Mouse (Mus musculus): ENCODE results near the gene Tcp11l2.

The Tcp11l2 gene

DNA sequence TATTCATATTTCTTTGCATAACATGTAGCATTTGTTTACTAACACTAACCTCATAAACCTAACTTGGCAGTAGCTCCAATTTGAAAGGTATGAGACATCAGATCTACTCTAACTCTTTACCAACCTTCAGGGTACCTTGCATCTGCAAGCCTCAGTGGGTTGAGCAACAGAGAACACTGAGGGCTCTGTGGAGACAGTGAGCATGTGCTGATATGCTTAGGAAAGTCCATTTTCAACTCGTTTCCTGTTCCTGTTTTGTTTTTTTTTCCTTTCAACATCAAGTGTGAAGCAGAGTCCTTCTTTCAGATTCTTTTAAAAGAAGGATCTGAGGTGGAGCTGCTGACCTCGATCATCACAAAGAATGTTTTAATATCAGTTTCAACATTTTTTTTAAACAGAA lies 20.3 kb upstream of the Tcp11l2 start:
- no peak for DNase-seq (ENCODE audit: low read depth)

DNA sequence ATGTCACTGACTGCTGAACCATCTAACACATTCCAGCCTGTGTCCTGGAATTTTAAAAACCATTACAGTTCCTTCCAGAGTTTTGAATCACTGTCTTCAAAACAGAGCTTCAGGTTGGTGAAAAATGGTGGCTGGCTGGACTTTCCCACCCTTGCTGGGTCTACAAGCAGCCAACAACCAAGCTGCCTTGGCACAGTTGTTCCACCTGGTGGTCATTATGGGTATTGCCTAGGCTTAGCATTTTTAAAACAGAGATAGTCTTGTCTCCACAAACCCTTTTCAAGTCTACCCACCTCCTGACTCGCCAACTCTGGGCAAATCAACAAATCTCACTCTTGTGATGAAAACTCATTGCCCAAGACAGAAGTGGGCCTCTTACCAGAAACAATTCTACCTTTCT lies 17.9 kb upstream of the Tcp11l2 start:
- no peak for DNase-seq (ENCODE audit: low read depth)

DNA sequence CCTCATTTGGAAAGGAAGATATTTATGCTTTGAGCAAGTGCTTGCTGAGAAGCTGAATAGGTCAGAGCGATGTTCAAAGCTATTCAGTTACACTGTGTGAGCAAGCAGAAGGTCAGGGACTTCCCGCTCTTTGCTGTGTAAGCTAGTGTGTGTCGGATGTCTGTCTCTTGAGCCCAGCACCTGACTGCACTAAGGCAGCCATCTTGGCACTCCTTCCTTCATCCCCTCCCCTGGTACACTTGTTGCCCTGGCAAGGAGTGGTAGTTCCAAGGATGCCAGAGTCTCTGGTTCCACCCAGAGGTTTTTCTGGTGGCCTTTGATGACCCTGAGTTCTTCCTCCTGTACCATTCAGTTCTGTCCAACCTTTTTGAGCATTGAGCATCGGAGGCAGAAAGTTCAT lies 16.4 kb upstream of the Tcp11l2 start:
- no peak for DNase-seq (ENCODE audit: low read depth)

DNA sequence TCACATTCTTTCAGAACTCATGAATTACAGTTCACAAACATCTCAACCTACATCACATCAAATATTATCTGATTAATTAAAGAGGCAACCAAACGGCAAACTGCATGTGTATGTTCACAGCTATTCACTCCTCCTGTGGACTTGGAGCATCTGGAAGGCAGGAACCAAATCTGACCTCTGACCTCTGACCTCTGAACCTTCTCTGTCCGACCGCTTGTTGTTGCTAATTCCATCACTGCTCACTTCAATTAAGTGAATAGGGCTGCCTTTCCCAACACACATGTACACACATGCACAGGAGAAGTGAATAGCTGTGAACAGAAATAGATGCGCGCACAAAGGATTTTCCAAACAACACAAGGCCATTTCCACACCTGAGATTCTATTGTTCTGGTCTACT lies 14.3 kb upstream of the Tcp11l2 start:
- DNase-seq (ENCODE audit: low read depth) = no peak

DNA sequence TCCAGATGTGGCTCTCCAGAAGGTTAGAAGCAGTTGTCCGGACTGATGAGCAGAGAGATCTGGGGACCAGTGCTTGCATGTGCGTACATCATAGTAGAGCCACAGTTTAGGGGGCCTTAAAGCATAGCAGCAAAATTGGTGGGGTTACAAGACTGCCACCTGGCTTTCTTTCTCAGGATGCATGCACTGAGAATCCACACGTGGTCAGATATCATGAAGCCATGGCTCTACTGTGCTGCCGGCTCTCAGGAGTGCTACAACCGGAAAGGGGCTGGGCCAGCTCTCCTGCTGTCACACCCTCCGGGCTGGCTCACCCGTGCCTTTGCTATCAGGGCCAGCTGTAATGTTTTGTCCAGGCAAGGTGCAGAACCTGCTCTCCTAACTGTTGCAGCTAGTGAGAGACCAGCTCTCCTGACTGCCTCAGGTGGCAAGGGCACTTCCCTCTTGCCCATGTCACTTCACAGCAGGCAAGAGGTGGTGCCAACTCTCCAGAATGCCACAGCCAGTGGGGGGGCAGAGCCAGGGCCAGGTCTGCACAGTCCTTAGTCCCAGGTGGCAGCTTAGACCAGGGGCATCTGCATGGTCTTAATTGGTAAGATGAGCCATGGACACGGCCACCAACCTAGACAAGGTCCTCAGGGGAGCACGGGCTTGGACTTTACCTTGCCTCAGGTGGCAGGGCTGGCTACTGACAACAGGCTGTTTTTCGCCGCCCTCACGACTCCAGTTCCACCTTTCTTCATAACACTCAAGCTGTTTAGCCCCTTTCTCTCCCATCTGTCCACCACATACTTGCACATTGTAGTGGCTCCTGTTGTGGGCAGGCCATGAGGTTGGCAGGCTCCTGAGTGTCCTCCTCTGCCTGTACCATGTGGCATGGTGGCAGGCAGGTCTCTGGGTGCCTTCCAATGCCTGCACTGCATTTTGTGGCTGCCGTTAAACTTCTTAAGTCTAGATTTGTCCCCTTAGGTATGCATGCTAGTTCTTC lies 13.6 kb upstream of the Tcp11l2 start:
- no peak for DNase-seq (ENCODE audit: low read depth)

DNA sequence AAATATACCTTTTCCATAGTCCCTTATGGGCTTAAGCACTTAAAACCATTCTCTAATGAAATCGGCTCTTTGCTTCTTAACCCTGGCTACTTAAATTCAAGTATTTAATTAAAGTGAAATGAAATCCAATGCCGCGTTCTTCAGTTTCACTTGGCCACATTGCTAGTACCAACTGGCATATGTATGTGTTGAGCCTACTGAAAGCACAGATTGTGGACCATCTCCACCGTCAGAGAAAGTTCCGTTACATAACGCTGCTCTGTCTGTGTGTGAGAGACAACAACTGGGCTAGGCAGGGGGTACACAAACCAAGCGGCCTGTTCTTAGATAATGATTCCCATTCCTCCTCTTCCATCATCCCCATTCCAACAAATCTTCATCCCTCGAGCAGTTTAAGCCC lies 12.0 kb upstream of the Tcp11l2 start:
- no peak for DNase-seq (ENCODE audit: low read depth)

DNA sequence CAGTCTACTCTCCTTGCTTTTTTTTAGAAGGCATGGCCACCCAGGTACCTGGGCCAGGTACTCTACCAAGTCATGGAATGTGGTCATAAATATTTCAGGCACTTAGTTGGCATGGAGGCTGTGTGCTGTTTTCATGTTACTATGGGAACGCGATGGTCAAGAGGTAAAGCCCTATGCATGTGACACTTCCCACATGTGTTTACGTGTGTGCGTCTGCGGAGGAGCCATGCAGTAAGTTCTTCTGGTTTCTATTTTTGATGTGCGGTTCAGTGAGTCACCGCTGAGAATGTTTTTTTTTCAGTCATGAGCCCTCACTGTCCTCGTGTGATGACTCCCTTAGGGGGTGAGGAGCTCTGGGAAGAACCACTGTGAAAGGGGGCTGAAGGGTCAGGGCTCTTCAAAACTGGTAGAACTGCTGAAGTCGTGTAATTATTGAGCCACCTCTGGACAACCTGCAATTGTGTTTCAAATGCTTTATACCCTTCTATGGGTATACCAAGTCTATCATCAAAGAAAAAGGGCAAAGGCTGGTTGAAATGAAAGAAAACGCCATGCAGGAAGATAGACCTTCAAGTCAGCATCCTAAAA lies 5.3 kb upstream of the Tcp11l2 start:
- no peak for DNase-seq (ENCODE audit: low read depth)

DNA sequence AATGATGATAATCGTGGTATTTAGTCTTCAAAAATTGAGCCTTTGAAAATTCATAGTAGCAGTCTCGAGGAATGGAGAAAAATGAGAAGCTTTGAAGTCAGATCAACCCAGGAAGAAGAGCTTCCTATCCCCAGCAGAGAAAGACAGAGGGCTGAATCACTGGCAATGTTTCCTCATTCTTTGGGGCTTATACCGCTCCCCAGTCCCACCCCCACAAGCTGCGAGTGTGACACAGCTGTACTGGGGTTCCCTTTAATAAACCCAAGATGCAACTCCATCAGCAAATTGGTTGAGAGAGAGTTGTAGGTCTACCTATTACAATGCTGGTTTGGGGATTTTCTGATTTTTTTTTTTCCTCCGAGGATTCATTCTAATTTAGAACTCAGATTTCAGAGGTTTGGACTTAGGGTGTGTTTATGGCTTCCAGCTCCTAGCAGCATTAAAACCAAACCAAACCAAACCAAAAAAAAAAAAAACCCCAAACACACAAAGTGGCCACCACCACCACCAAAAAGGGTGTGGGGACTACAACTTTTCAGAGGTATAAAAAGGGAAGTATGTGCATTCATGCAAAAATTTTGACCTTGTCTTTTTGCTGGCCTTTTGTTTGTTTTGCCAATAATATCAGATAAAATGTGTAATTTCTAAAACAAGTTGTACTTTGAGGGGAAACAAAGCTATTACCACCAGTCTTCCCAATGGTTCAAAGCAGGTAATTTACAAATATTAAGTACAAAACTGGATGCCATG lies 2.6 kb upstream of the Tcp11l2 start:
- no peak for DNase-seq (ENCODE audit: low read depth)

DNA sequence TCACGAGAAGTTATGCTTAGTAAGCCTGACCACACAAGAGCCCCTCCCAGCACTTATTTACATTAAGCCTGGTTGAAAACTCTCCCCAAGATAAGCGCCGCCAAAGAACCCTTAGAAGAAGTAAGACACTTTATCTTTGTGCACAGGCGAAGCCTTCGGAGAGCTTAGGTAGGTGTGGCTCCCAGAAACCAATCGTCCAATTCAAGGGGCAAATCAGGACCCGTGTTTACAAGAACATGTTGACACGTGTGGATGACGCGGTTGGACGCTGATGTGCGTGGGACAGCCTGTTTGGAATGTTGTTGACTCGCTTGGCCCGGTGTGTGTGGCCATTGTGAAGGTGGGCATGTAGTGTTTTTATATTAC lies 414 bp upstream of the Tcp11l2 start:
- no peak for DNase-seq (ENCODE audit: low read depth)

DNA sequence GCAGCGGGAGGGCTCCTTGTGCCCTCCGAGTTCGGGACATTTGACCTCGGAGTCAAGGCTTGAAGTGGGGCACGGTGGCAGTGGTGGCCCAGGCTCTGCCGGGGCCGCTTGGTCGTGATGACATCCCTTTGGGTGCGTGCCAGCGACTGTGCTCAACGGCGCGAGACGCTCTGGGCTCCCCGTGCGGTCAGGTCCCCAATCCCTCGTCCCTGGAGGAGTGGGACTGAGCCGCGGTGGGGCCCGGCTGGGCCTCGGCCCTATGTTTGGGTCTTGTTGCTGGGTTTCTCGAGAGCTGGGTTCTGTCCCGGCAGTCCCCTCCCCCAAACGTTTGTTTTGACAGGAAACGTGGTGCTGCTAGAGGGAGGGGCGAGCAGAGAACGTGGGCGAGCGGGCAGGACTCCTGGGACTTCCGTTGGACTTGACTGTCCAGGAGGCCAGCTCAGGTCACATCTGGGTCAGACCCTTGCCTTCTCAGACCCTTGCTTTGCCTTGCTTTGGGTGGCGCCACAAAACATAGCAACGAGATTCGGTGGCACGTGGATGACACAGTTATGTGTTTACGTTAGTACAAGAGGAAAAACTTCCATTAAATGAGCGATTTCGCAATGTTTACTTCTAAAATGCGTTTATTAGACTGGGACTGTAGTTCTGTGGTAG lies 773 bp downstream of the Tcp11l2 start:
- DNase-seq (ENCODE audit: low read depth) = peak; percentile 76

DNA sequence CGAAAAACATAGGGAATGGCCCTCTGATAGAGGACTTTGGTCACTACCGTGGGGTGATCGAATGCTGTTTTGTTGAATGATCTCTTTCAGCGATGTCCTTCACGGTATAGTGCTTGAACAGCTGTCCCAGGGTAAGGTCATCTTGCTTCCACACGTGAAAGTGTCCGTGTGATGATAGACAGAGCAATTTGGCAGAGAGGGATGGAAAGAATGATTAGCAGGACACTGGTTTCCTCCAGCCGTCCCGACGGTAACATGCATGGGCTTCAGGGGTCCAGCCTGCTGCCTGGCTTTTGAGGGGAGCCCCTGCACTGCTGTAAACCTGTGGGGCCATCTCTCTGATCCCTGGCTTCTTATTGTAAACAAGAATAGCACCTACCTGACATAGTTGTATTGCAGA lies 2.3 kb downstream of the Tcp11l2 start:
- DNase-seq (ENCODE audit: low read depth) = no peak

DNA sequence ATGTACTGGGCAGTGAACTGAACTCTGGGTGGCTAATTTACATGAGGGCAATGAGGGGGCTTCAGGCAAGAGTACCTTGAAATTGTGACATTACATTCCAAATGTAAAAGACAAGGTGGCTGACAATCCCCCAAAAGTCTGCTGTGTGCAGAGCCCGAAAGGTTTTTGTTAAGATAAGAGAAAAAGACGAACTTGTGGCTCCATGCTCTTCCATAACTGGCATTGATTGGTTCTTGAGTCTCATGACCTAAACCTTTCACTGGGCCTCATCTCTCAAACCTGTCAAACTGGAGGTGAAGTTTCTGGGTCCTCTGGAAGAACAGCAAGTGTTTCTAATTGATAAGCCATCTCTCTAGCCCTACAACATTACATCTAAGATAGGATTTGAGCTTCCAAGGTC lies 3.1 kb downstream of the Tcp11l2 start:
- no peak for DNase-seq (ENCODE audit: low read depth)

DNA sequence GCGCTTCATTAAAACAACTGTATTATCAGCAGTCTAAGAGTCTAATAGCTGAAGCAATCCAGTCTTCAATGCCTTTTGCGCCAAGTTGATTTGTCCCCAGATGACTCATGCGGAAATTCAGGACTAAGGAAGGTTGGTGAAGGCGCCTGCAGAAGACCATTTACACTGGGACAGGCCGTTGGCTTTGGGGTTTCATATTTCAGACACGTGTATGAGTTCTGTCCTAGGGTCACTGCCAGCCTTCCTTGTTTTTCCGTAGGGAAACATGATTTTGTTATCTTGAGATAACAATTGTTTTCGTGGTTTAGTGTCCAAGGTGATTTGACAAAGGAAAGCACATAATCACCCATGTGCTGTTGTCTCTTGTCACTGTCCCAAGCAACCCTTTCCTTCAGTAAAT lies 4.8 kb downstream of the Tcp11l2 start:
- DNase-seq (ENCODE audit: low read depth) = no peak

DNA sequence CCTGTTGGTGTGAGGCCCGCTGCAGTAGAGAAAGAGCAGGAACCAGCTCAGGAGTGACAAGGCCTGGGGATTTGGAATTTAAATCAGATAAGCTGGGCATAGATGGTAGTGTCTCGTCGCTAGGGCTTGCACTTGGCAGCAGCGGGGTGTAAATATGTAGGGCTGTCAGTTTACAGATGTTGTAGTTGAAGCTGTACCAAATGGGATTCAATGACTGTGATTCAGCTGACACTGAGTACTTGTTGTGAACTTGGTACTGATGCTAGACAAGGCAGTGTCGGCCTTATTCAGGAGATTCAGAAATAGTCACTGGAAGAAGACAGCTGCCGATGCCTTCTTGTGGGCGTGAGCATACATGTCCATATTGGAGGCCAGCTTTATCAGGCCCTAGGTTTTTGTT lies 5.8 kb downstream of the Tcp11l2 start:
- no peak for DNase-seq (ENCODE audit: low read depth)

DNA sequence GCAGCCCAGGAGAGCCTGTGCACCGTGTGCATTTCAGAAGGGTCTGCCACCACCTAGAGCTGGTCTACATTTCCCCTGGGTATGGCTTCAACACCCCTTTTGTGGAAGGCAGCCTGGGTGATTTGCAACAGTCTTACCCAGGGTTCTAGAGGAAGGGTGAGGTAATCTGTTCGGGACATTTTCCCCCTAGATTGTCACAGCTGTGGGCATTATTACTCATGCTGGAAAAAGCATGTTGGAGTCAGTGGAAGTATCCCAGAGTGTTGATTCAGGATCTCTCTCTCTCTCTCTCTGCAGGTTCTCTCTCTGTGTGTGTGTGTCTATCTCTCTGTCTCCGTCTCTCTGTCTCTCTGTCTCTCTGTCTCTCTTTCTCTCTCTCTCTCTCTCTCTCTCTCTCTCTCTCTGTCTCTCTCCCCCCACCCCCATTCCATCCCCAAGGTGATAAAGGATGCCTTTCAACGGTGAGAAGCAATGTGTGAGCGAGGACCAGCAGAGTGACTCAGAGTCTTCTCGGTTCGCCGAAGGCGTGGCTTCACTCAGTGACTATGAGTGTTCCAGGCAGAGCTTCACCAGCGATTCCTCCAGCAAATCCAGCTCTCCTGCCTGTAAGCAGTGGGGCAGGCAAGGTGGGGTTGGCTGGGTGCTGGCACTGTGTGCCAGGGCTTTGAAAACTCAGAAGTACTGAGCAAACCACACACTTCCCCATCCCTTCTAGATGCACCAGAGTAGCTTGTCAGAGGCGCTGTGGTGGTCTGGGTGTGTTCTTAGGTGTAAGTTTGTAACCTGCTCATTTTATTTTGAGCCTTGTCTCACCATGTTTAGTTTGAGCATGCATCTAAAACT lies 8.2 kb downstream of the Tcp11l2 start:
- DNase-seq (ENCODE audit: low read depth) = peak; percentile 36

DNA sequence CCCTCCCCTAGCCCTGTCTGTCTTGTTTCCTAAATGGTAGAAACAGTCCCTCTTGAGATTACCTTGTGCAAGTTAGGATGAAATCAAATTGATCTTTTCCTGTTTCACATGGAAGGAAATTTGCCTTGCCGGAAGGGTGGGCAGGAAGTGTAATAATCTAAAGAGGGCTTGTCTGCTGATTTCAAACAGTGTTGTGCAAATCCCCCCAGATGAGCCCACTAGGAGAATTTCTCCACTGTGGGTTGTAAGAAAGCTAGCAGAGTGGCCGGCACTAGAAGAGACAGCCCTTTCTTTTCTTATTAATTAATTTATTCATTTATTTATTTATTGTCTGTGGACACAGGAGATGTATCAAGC lies 8.8 kb downstream of the Tcp11l2 start:
- no peak for DNase-seq (ENCODE audit: low read depth)

DNA sequence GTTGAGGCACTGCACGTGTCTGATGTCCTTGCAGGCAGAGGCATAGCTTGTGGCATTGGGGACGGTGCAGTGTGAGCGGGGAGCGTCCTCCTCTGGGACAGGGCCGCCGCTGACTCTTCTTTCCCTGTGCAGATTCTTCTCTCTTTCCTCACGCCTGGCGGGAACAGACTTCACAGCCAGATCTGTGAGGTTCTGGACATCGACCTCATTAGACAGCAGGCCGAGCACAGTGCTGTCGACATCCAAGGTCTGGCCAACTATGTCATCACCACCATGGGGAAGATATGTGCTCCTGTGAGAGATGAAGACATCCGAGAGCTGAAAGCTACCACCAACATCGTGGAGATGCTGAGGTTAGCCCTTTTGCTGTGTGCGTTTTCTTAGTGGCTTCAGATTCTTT lies 14.5 kb downstream of the Tcp11l2 start:
- no peak for DNase-seq (ENCODE audit: low read depth)

DNA sequence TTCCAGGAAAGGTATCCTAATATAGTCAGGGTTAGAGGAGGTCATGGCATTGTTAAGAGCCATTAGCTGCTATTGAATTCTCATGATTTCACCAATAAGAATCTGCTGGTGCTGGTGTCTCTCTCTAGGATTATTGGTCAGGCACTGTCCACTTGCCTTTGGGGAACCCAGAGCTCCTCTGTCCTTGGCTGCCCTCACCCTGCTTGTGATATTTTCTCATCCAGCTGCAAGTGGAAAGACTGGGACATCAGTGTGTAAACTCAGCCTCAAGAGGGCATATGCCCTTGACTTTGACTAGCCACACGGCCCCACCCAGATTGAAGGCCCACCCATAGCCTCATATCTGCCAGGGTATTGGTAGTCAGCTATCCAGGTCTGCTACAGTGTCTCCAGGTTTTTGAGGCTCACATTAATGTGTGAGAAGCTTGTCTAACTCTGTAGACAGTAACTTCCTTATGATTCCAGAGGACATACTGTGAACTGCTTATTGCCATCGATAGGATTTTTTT lies 15.3 kb downstream of the Tcp11l2 start:
- DNase-seq (ENCODE audit: low read depth) = no peak

DNA sequence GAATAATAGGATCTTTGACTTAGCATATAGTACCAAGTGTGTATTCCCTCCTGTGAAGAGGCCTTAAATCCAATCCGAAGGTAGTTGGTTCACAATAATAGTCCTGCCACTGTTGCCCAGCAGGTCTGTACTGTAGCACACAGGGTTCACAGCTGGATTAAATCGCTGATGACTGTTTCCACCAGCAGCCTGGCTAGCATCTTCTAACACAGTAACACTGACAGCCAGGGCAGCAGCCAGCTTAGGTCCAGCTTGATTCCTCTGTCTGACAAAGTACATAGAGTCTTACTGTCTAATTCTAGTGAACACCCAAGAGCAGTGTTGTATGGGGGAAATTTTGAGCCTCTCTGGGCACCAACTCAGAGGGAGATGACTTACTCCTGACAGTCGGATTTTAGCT lies 16.3 kb downstream of the Tcp11l2 start:
- DNase-seq (ENCODE audit: low read depth) = no peak

DNA sequence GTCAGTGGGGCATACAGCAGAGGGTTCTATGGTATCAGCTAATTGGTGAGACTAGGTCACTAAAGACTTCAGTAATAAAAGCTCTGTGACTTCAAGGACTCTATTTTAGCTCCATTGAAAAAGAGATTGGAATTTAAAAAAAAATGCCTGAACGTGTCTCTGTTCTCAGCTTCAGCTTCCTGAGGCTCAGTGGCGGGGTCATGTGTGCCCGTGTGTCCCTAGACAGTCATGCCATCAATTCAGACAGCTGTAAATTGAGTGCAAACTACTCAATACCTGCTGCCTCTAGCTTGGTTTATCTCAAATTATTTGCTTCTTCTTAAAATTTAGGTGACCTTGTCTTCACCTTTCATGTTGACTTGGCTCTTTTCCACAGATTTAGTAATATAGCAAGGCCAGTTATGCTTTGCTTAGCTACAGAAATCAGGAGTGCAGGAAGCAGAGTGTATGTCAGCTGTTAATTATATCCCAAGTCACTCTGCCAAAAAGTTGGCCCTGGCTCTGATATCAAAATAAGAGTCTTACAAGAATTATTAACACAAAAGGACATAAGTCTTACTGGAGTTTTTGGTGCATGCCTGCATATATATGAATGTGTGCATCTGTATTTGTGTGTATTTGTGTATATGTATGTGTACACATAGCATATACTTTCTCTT lies 20.8 kb downstream of the Tcp11l2 start:
- no peak for DNase-seq (ENCODE audit: low read depth)

DNA sequence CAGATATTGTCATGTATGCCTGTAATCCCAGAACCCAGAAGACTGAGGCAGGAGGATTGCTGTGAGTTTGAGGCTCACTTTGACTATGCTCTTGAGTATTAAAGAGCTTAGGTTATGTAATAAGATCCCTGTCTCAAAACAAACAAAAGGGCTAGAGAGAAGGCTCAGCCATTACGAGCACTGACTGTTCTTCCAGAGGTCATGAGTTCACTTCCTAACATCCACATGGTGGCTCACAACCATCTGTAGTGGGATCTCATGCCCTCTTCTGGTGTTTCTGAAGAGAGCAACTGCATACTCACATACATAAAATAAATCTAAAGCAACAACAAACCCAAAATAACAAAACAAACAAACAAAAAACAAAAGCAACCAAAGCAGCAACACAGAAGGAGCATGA lies 21.7 kb downstream of the Tcp11l2 start:
- no peak for DNase-seq (ENCODE audit: low read depth)
